Mouse (Mus musculus): ENCODE results near the gene Tll2. TPM values are rescaled to one million over a fixed set of nuclear protein-coding genes. Genes with fewer than 3 reads are reported as not detected.

Gene Tll2
- polyA plus RNA-seq, 1 experiment from 2014 or later: 0.95 TPM

- 22% methylated on average over 2 of the region's 2 CpGs for WGBS
- H3K4me2 ChIP-seq (ENCODE audit: low read depth, low read length, severe bottlenecking): no peak overlapping the region
- no peak overlapping the region for H3K27ac ChIP-seq (ENCODE audit: low read depth, low read length)
- no peak for ATAC-seq (replicated peaks; ENCODE audit: low FRiP score)
- no peak overlapping the region for H3K9ac ChIP-seq (ENCODE audit: low read length)
- no peak overlapping the region for H3K4me3 ChIP-seq (ENCODE audit: low read depth, low read length)
- no peaks in the 10 kb centered on the region for H3K9me3 ChIP-seq (ENCODE audit: control insufficient read depth, low read length)
- peaks cover 91% of the 10 kb centered on the region for H3K27me3 ChIP-seq (ENCODE audit: control insufficient read depth, insufficient read depth, low read length)
- no peak for DNase-seq (ENCODE audit: low spot score)
- H3K36me3 ChIP-seq (ENCODE audit: control insufficient read depth, insufficient read depth, low read length): no peaks in the 10 kb centered on the region
- H3K4me1 ChIP-seq (replicated peaks; ENCODE audit: control insufficient read depth, insufficient read depth, low read length): peaks cover 3% of the 10 kb centered on the region; the same call in 1 of the 2 replicates
Measured at GRCm38 (mm10) chr19:41176881-41177280, 29.8 kb downstream of the Tll2 start.

GRCm38 (mm10) chr19:41165914-41166235, 40.8 kb downstream of the Tll2 start:
- Histone ChIP-seq H3K4me2 (ENCODE audit: low read depth, low read length, severe bottlenecking) (no peak overlapping the region), H3K36me3 (ENCODE audit: control insufficient read depth, insufficient read depth, low read length) (no peaks in the 10 kb centered on the region), H3K9me3 (ENCODE audit: control insufficient read depth, low read length) (no peaks in the 10 kb centered on the region), H3K4me3 (ENCODE audit: low read depth, low read length) (no peak overlapping the region), H3K4me1 (replicated peaks; ENCODE audit: control insufficient read depth, insufficient read depth, low read length) (peaks cover 12% of the 10 kb centered on the region), H3K27me3 (ENCODE audit: control insufficient read depth, insufficient read depth, low read length) (peaks cover 20% of the 10 kb centered on the region; the same call in 1 of the 2 replicates), H3K9ac (ENCODE audit: low read length) (no peak overlapping the region), H3K27ac (ENCODE audit: low read depth, low read length) (no peak overlapping the region)
- WGBS: 85% methylated on average over 5 of the region's 5 CpGs
- no peak for ATAC-seq (replicated peaks; ENCODE audit: low FRiP score)
- no peak for DNase-seq (ENCODE audit: low spot score)

GRCm38 (mm10) chr19:41165144-41165913, 41.3 kb downstream of the Tll2 start:
- H3K4me3 ChIP-seq (ENCODE audit: low read depth, low read length): no peak overlapping the region
- no peaks in the 10 kb centered on the region for H3K9me3 ChIP-seq (ENCODE audit: control insufficient read depth, low read length)
- no peak for DNase-seq (ENCODE audit: low spot score)
- no peak overlapping the region for H3K4me2 ChIP-seq (ENCODE audit: low read depth, low read length, severe bottlenecking)
- no peak overlapping the region for H3K9ac ChIP-seq (ENCODE audit: low read length)
- no peak overlapping the region for H3K27ac ChIP-seq (ENCODE audit: low read depth, low read length)
- peaks cover 12% of the 10 kb centered on the region for H3K4me1 ChIP-seq (replicated peaks; ENCODE audit: control insufficient read depth, insufficient read depth, low read length)
- no peaks in the 10 kb centered on the region for H3K36me3 ChIP-seq (ENCODE audit: control insufficient read depth, insufficient read depth, low read length)
- peaks cover 17% of the 10 kb centered on the region; the same call in 1 of the 2 replicates for H3K27me3 ChIP-seq (ENCODE audit: control insufficient read depth, insufficient read depth, low read length)
- ATAC-seq (replicated peaks; ENCODE audit: low FRiP score): no peak
- 60% methylated on average over 14 of the region's 14 CpGs for WGBS

- DNase-seq (ENCODE audit: low spot score) (peak; percentile 57), ATAC-seq (replicated peaks; ENCODE audit: low FRiP score) (peak; percentile 56; the same call in 1 of the 2 replicates)
- H3K27me3 ChIP-seq (ENCODE audit: control insufficient read depth, insufficient read depth, low read length): peaks cover 17% of the 10 kb centered on the region; the same call in 1 of the 2 replicates
- H3K4me3 ChIP-seq (ENCODE audit: low read depth, low read length): no peak overlapping the region
- 22% methylated on average over 10 of the region's 10 CpGs for WGBS
- H3K4me1 ChIP-seq (replicated peaks; ENCODE audit: control insufficient read depth, insufficient read depth, low read length): peaks cover 12% of the 10 kb centered on the region
- H3K27ac ChIP-seq (ENCODE audit: low read depth, low read length): peak overlapping the region; percentile 41
- H3K9ac ChIP-seq (ENCODE audit: low read length): no peak overlapping the region
- H3K9me3 ChIP-seq (ENCODE audit: control insufficient read depth, low read length): no peaks in the 10 kb centered on the region
- no peak overlapping the region for H3K4me2 ChIP-seq (ENCODE audit: low read depth, low read length, severe bottlenecking)
- no peaks in the 10 kb centered on the region for H3K36me3 ChIP-seq (ENCODE audit: control insufficient read depth, insufficient read depth, low read length)
Measured at GRCm38 (mm10) chr19:41164447-41165095, 42.1 kb downstream of the Tll2 start.

GRCm38 (mm10) chr19:41160388-41160787, 46.2 kb downstream of the Tll2 start:
- Histone ChIP-seq H3K9ac (ENCODE audit: low read length) (no peak overlapping the region), H3K9me3 (ENCODE audit: control insufficient read depth, low read length) (no peaks in the 10 kb centered on the region; the same call in 1 of the 2 replicates), H3K27ac (ENCODE audit: low read depth, low read length) (no peak overlapping the region), H3K27me3 (ENCODE audit: control insufficient read depth, insufficient read depth, low read length) (peaks cover 4% of the 10 kb centered on the region; the same call in 1 of the 2 replicates), H3K4me1 (replicated peaks; ENCODE audit: control insufficient read depth, insufficient read depth, low read length) (peaks cover 10% of the 10 kb centered on the region), H3K4me2 (ENCODE audit: low read depth, low read length, severe bottlenecking) (no peak overlapping the region), H3K36me3 (ENCODE audit: control insufficient read depth, insufficient read depth, low read length) (no peaks in the 10 kb centered on the region), H3K4me3 (ENCODE audit: low read depth, low read length) (no peak overlapping the region)
- 59% methylated on average over 14 of the region's 14 CpGs for WGBS
- DNase-seq (ENCODE audit: low spot score) (no peak), ATAC-seq (replicated peaks; ENCODE audit: low FRiP score) (no peak)

GRCm38 (mm10) chr19:41154681-41155080, 52.0 kb downstream of the Tll2 start:
- WGBS: 88% methylated on average over 7 of the region's 7 CpGs
- ATAC-seq (replicated peaks; ENCODE audit: low FRiP score) (no peak), DNase-seq (ENCODE audit: low spot score) (no peak)
- Histone ChIP-seq H3K9ac (ENCODE audit: low read length) (no peak overlapping the region), H3K9me3 (ENCODE audit: control insufficient read depth, low read length) (no peaks in the 10 kb centered on the region; the same call in 1 of the 2 replicates), H3K4me3 (ENCODE audit: low read depth, low read length) (no peak overlapping the region), H3K27me3 (ENCODE audit: control insufficient read depth, insufficient read depth, low read length) (no peaks in the 10 kb centered on the region; the same call in 1 of the 2 replicates), H3K4me1 (replicated peaks; ENCODE audit: control insufficient read depth, insufficient read depth, low read length) (no peaks in the 10 kb centered on the region), H3K27ac (ENCODE audit: low read depth, low read length) (no peak overlapping the region), H3K4me2 (ENCODE audit: low read depth, low read length, severe bottlenecking) (no peak overlapping the region), H3K36me3 (ENCODE audit: control insufficient read depth, insufficient read depth, low read length) (no peaks in the 10 kb centered on the region)

- 92% methylated on average over 4 of the region's 4 CpGs for WGBS
- Histone ChIP-seq H3K4me1 (replicated peaks; ENCODE audit: control insufficient read depth, insufficient read depth, low read length) (no peaks in the 10 kb centered on the region), H3K9me3 (ENCODE audit: control insufficient read depth, low read length) (no peaks in the 10 kb centered on the region; the same call in 1 of the 2 replicates), H3K27me3 (ENCODE audit: control insufficient read depth, insufficient read depth, low read length) (no peaks in the 10 kb centered on the region), H3K4me3 (ENCODE audit: low read depth, low read length) (no peak overlapping the region), H3K4me2 (ENCODE audit: low read depth, low read length, severe bottlenecking) (no peak overlapping the region), H3K27ac (ENCODE audit: low read depth, low read length) (no peak overlapping the region), H3K9ac (ENCODE audit: low read length) (no peak overlapping the region), H3K36me3 (ENCODE audit: control insufficient read depth, insufficient read depth, low read length) (no peaks in the 10 kb centered on the region)
- ATAC-seq (replicated peaks; ENCODE audit: low FRiP score) (no peak), DNase-seq (ENCODE audit: low spot score) (no peak)
Measured at GRCm38 (mm10) chr19:41152462-41152861, 54.2 kb downstream of the Tll2 start.

GRCm38 (mm10) chr19:41152016-41152370, 54.6 kb downstream of the Tll2 start:
- Histone ChIP-seq H3K4me3 (ENCODE audit: low read depth, low read length) (no peak overlapping the region), H3K27ac (ENCODE audit: low read depth, low read length) (no peak overlapping the region), H3K4me1 (replicated peaks; ENCODE audit: control insufficient read depth, insufficient read depth, low read length) (no peaks in the 10 kb centered on the region), H3K36me3 (ENCODE audit: control insufficient read depth, insufficient read depth, low read length) (no peaks in the 10 kb centered on the region), H3K9me3 (ENCODE audit: control insufficient read depth, low read length) (no peaks in the 10 kb centered on the region; the same call in 1 of the 2 replicates), H3K4me2 (ENCODE audit: low read depth, low read length, severe bottlenecking) (no peak overlapping the region), H3K9ac (ENCODE audit: low read length) (no peak overlapping the region), H3K27me3 (ENCODE audit: control insufficient read depth, insufficient read depth, low read length) (no peaks in the 10 kb centered on the region)
- ATAC-seq (replicated peaks; ENCODE audit: low FRiP score): no peak
- WGBS: 93% methylated on average over 3 of the region's 3 CpGs
- no peak for DNase-seq (ENCODE audit: low spot score)
